Mouse (Mus musculus) liver, postnatal 0 days (tissue): ENCODE data around the gene Sergef. TPM values are rescaled to one million over a fixed set of nuclear protein-coding genes. Genes with fewer than 3 reads are reported as not detected.

Experiments
- ATAC-seq: fragments of 200-750 bp; cut with Nextera tagmentation; 2 replicates; pipeline ENCODE4 v1.8.0; 2017; ENCODE audit warnings: mild to moderate bottlenecking, moderate library complexity
- DNase-seq: peaks from one replicate; pipeline ENCODE4 v3.0.0-alpha.2; 2016
- H3K27ac ChIP-seq: fragments of 300-500 bp; sonication (generic); 2 replicates; pipeline ENCODE4 v1.5.1; 2014; ENCODE audit warnings: antibody characterized with exemption, moderate library complexity, mild to moderate bottlenecking, low read depth
- H3K27me3 ChIP-seq: fragments of 300-500 bp; sonication (generic); 2 replicates; pipeline ENCODE4 v1.6.1; 2014; ENCODE audit warnings: low read length, control low read depth, mixed read lengths; ENCODE audit not compliant: insufficient read depth
- H3K36me3 ChIP-seq: fragments of 300-500 bp; sonication (generic); replicated peaks from 2 replicates; pipeline ENCODE4 v1.6.1; 2014; ENCODE audit warnings: mild to moderate bottlenecking, control low read depth, low read length, moderate library complexity, mixed read lengths; ENCODE audit not compliant: insufficient read depth
- H3K4me1 ChIP-seq: fragments of 300-500 bp; sonication (generic); 2 replicates; pipeline ENCODE4 v1.6.1; 2014; ENCODE audit warnings: antibody characterized with exemption, mild to moderate bottlenecking, control low read depth; ENCODE audit not compliant: insufficient read depth
- H3K4me2 ChIP-seq: fragments of 300-500 bp; sonication (generic); 2 replicates; pipeline ENCODE4 v1.6.1; 2014; ENCODE audit warnings: low read depth, mild to moderate bottlenecking, low read length, moderate library complexity, mixed read lengths
- H3K4me3 ChIP-seq: fragments of 300-500 bp; sonication (generic); 2 replicates; pipeline ENCODE4 v1.5.1; 2014; ENCODE audit warnings: low read depth, low read length
- H3K9ac ChIP-seq: fragments of 300-500 bp; sonication (generic); replicated peaks from 2 replicates; pipeline ENCODE4 v1.6.1; 2014; ENCODE audit warnings: mild to moderate bottlenecking, moderate library complexity
- H3K9me3 ChIP-seq: fragments of 300-500 bp; sonication (generic); 2 replicates; pipeline ENCODE4 v1.6.1; 2016; ENCODE audit warnings: mild to moderate bottlenecking, control low read depth, low read length, mixed read lengths
- CTCF ChIP-seq: sonication (generic); IDR thresholded peaks from 2 replicates; pipeline ENCODE4 v1.5.1; 2016; ENCODE audit warnings: antibody characterized with exemption, low read depth
- EP300 ChIP-seq: IDR thresholded peaks from 2 replicates; pipeline ENCODE4 v1.6.1; 2016; ENCODE audit warnings: antibody characterized with exemption, low read depth, mild to moderate bottlenecking
- WGBS: fragments of 180-500 bp; shearing (Covaris S2); extraction: QIAGEN DNeasy Blood & Tissue Kit; methylation state at CpG from one replicate; pipeline ENCODE4 v1.1.7; 2014; ENCODE audit not compliant: insufficient replicate concordance; 5-methylcytosine and 5-hydroxymethylcytosine counted together
- polyA plus RNA-seq: library from polyadenylated mRNA; unstranded; fragments of >200 nt; fragmentation: Nextera tagmentation; extraction: Ambion mirVana; gene quantifications from 2 replicates; pipeline ENCODE4 v1.2.1, GENCODE M21; 2015

Gene Sergef
- polyA plus RNA-seq, 1 experiment from 2014 or later, result 4.3 TPM

- H3K9ac ChIP-seq, result no peak overlapping the region
- H3K9me3 ChIP-seq, result no peaks in the 10 kb centered on the region
- no peaks in the 10 kb centered on the region for H3K36me3 ChIP-seq
- no peaks in the 10 kb centered on the region for H3K4me1 ChIP-seq
- H3K4me2 ChIP-seq, result no peak overlapping the region
- no peak for DNase-seq
- H3K27me3 ChIP-seq, result no peaks in the 10 kb centered on the region
- no peak overlapping the region for H3K27ac ChIP-seq
- WGBS, result 74% methylated on average over 5 of the region's 5 CpGs
- TF ChIP-seq EP300, result no peak
- TF ChIP-seq CTCF, result peak; percentile 39
- no peak for ATAC-seq
- H3K4me3 ChIP-seq, result no peak overlapping the region
Measured at GRCm38 (mm10) chr7:46515960-46516359, 123.6 kb downstream of the Sergef start.

DNA sequence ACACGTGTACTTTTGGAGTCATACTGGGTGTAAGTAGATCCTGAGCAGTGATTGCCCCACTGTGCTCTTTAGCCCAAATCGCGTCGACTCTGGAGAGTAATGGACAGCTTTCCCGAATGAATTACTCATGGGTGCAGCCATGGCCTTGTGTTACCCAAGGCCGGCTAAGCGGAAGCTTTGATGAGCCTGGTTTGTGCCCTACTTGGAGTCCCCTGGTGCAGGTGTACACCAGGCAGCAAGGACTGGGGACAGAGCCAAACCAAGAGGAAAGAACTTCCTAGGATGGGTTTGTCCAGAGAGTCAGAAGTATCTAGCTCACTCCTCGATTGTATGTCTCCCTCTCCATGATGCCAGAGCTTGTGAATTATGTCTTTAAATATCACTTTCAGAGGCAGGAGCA lies 124.6 kb downstream of the Sergef start:
- no peak for TF ChIP-seq CTCF
- no peak for TF ChIP-seq EP300
- Histone ChIP-seq H3K27ac (no peak overlapping the region), H3K27me3 (no peaks in the 10 kb centered on the region), H3K9ac (no peak overlapping the region), H3K36me3 (no peaks in the 10 kb centered on the region), H3K4me1 (no peaks in the 10 kb centered on the region), H3K9me3 (no peaks in the 10 kb centered on the region), H3K4me2 (no peak overlapping the region), H3K4me3 (no peak overlapping the region)
- DNase-seq, result no peak
- ATAC-seq, result no peak
- 88% methylated on average over 8 of the region's 8 CpGs for WGBS

DNA sequence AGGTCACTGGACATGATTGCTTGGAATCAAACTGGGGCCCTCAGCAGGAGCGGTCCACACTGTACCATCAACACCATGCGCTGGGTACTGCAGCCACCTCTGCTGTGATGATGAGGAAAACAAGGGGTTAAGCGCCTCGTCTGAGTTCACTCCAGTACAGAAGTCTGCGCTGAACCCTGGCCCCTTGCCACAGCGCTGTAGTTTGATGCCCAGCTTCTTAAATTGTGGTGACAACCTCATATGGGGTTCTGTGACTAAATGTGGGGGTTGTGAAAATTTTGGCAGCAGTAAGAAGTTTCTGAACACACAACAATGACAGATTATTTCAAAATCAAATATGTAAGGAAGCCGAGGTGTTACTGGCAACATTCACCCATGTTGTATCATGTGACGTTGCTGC lies 126.0 kb downstream of the Sergef start:
- no peak overlapping the region for H3K4me2 ChIP-seq
- DNase-seq, result no peak
- no peak for TF ChIP-seq CTCF
- no peak for TF ChIP-seq EP300

DNA sequence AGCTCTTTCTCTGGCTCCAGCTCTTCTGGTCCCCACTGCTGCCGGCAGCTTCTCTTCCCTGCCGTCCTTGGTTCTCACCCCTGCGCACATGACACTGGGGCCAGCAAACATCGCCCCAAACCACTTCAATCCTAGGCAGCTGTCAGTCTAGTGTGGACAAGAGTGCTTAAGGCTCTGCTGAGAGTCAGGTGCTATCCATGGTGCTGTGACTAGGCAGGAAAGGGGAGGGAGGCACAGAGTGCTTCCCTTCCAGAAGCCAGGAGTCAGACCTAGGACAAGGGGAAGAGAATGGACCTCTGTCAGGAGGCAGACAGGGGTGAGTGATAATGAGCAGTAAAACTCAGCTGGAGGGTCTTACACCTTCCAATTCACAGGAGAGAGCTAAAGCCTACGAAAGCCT lies 126.8 kb downstream of the Sergef start:
- Histone ChIP-seq H3K36me3 (no peaks in the 10 kb centered on the region), H3K9me3 (no peaks in the 10 kb centered on the region), H3K9ac (no peak overlapping the region), H3K4me1 (no peaks in the 10 kb centered on the region), H3K4me3 (no peak overlapping the region), H3K27ac (no peak overlapping the region), H3K4me2 (no peak overlapping the region), H3K27me3 (no peaks in the 10 kb centered on the region)
- 68% methylated on average over 5 of the region's 5 CpGs for WGBS
- no peak for TF ChIP-seq CTCF
- TF ChIP-seq EP300, result no peak
- ATAC-seq (no peak), DNase-seq (no peak)

More for the DNA sequence above, 126.0 kb downstream of the Sergef start:
- Histone ChIP-seq H3K4me3 (no peak overlapping the region), H3K9me3 (no peaks in the 10 kb centered on the region), H3K4me1 (no peaks in the 10 kb centered on the region), H3K27me3 (no peaks in the 10 kb centered on the region), H3K36me3 (no peaks in the 10 kb centered on the region), H3K27ac (no peak overlapping the region), H3K9ac (no peak overlapping the region)
- 80% methylated on average over 8 of the region's 8 CpGs for WGBS
- ATAC-seq, result no peak

GRCm38 (mm10) chr7:46510806-46511205 lies 128.8 kb downstream of the Sergef start:
- Histone ChIP-seq H3K4me1 (no peaks in the 10 kb centered on the region), H3K36me3 (no peaks in the 10 kb centered on the region), H3K9ac (no peak overlapping the region), H3K4me2 (no peak overlapping the region), H3K9me3 (no peaks in the 10 kb centered on the region), H3K4me3 (no peak overlapping the region), H3K27me3 (no peaks in the 10 kb centered on the region), H3K27ac (no peak overlapping the region)
- DNase-seq (no peak), ATAC-seq (no peak)
- WGBS, result 59% methylated on average over 2 of the region's 2 CpGs
- TF ChIP-seq CTCF (no peak), EP300 (no peak)

DNA sequence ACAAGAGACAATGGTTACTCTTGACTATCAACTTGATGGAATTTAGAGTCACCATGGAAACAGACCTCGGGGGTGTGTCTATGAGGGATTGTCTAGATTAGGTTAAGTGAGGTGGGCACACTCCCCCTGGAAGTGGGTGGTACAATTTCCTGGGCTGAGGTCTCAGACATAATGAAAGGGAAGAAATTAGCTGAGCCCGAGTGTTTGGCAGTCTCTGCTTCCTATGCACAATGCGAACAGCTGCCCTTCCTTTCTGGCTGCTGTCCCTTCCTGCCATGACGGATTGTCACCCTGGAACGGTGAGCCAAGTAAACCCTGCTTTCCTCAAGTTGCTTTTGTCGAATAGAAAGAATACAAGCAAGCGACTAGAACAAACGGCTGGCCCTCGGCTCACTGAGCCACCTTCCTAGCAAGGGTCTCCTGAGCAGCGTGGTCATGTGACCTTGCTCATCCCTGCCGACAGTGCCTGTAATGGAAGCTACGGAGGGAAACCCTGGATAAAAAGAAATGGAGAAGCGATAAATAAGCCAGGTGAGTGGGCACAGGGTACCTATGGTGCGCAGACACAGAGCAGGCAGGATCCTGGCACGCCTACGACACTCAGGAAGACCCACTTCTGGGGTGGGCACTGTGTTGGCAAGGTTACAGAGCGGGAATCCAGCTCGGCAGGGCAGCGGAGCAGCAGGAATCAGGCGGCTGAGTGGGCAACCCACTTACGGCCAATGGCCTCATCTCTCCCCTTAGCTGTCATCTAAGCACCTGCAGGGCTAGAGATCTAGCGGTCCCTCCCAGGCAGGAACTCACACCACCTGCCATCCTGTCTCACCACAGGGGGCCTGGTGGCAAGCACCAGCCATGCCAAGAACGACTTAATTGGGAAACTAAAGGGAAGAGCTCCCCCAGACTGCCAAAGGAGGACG lies 130.0 kb downstream of the Sergef start:
- DNase-seq (no peak), ATAC-seq (no peak)
- H3K36me3 ChIP-seq, result no peaks in the 10 kb centered on the region
- no peaks in the 10 kb centered on the region for H3K4me1 ChIP-seq
- no peaks in the 10 kb centered on the region for H3K27me3 ChIP-seq
- 68% methylated on average over 24 of the region's 24 CpGs for WGBS
- no peak overlapping the region for H3K9ac ChIP-seq
- H3K4me3 ChIP-seq, result no peak overlapping the region
- no peak overlapping the region for H3K27ac ChIP-seq
- TF ChIP-seq EP300 (no peak), CTCF (no peak)
- no peak overlapping the region for H3K4me2 ChIP-seq
- no peaks in the 10 kb centered on the region for H3K9me3 ChIP-seq
